Mouse (Mus musculus) layer of hippocampus, adult 9-10 months (tissue): ENCODE data around the gene Grin3b.

Experiments used
- DNase-seq: peaks from one replicate; pipeline ENCODE4 v3.0.0; 2022; ENCODE audit warnings: low spot score

The Grin3b gene

GRCm38 (mm10) chr10:79966886-79967400 is 3.6 kb upstream of the Grin3b start:
- no peak for DNase-seq

GRCm38 (mm10) chr10:79968181-79968580 is 2.3 kb upstream of the Grin3b start:
- DNase-seq, result no peak

- DNase-seq, result no peak
These were observed 1.4 kb upstream of the Grin3b start for GRCm38 (mm10) chr10:79969124-79969568.

GRCm38 (mm10) chr10:79971183-79971497 is 625 bp downstream of the Grin3b start:
- no peak for DNase-seq

- DNase-seq, result no peak
These were observed 2.3 kb downstream of the Grin3b start for GRCm38 (mm10) chr10:79972831-79973230.

- DNase-seq, result no peak
These were observed 3.6 kb downstream of the Grin3b start for GRCm38 (mm10) chr10:79974087-79974486.

- no peak for DNase-seq
These were observed 4.2 kb downstream of the Grin3b start for GRCm38 (mm10) chr10:79974668-79975067.

- DNase-seq, result no peak
These were observed 5.7 kb downstream of the Grin3b start for GRCm38 (mm10) chr10:79976071-79976721.

GRCm38 (mm10) chr10:79976722-79977107 is 6.2 kb downstream of the Grin3b start:
- no peak for DNase-seq

- no peak for DNase-seq
These were observed 6.8 kb downstream of the Grin3b start for GRCm38 (mm10) chr10:79977324-79977723.

- no peak for DNase-seq
These were observed 7.5 kb downstream of the Grin3b start for GRCm38 (mm10) chr10:79978061-79978460.

- DNase-seq, result no peak
These were observed 9.1 kb downstream of the Grin3b start for GRCm38 (mm10) chr10:79979401-79980155.

- no peak for DNase-seq
These were observed 12.7 kb downstream of the Grin3b start for GRCm38 (mm10) chr10:79983205-79983604.

GRCm38 (mm10) chr10:79983670-79984069 is 13.2 kb downstream of the Grin3b start:
- DNase-seq, result no peak

- DNase-seq, result no peak
These were observed 13.8 kb downstream of the Grin3b start, which contains the start of gene Tmem259 for GRCm38 (mm10) chr10:79984195-79984816. Tmem259 (minus strand) TSS chr10:79984330.

- DNase-seq, result peak; percentile 97
These were observed 14.4 kb downstream of the Grin3b start for GRCm38 (mm10) chr10:79984871-79985270.

- DNase-seq, result peak; percentile 72
These were observed 15.1 kb downstream of the Grin3b start for GRCm38 (mm10) chr10:79985334-79986231.

- DNase-seq, result no peak
These were observed 15.8 kb downstream of the Grin3b start for GRCm38 (mm10) chr10:79986232-79986878.

- peak; percentile 67 for DNase-seq
These were observed 16.4 kb downstream of the Grin3b start for GRCm38 (mm10) chr10:79986963-79987362.

GRCm38 (mm10) chr10:79987771-79988505 is 17.4 kb downstream of the Grin3b start:
- no peak for DNase-seq
